Mouse (Mus musculus) megakaryocyte, adult 5-6 weeks (primary cell): ENCODE data around the gene Fbxl14. TPM values are rescaled to one million over a fixed set of nuclear protein-coding genes. Genes with fewer than 3 reads are reported as not detected.
A peak's percentile ranks its signal among the peaks of the same experiment; 100 is the strongest.
"Not testable (repeated sequence)": the region's sequence is repeated elsewhere in the genome, so short reads cannot be mapped to it uniquely, and the experiment has no call there.

Experiments
- ATAC-seq: 2 replicates; pipeline ENCODE4 v1.8.0; 2016; ENCODE audit warnings: mild to moderate bottlenecking, inconsistent platforms; ENCODE audit not compliant: poor library complexity, severe bottlenecking
- total RNA-seq, 2 experiments: library from RNA; stranded (forward) in 1 of 2; stranded (reverse) in 1 of 2; fragments of 153-499, 151-499 nt in 1 of 2; fragments of 221-1000, 200-1000 nt in 1 of 2; gene quantifications; 2 replicates each; pipeline versions ENCODE4 v1.2.3 to v1.2.4; 2015 to 2017

Gene Fbxl14
- total RNA-seq, 2 experiments from 2014 or later, result 38.4 to 40.1 TPM

- no peak for ATAC-seq
Measured at GRCm38 (mm10) chr6:119467785-119468059, 11.7 kb upstream of the Fbxl14 start.

GRCm38 (mm10) chr6:119470777-119471176 is 8.7 kb upstream of the Fbxl14 start:
- ATAC-seq, result peak; percentile 71

- ATAC-seq, result peak; percentile 50
Measured at GRCm38 (mm10) chr6:119472135-119472534, 7.3 kb upstream of the Fbxl14 start.

- ATAC-seq, result peak; percentile 56
Measured at GRCm38 (mm10) chr6:119472705-119473104, 6.8 kb upstream of the Fbxl14 start.

DNA sequence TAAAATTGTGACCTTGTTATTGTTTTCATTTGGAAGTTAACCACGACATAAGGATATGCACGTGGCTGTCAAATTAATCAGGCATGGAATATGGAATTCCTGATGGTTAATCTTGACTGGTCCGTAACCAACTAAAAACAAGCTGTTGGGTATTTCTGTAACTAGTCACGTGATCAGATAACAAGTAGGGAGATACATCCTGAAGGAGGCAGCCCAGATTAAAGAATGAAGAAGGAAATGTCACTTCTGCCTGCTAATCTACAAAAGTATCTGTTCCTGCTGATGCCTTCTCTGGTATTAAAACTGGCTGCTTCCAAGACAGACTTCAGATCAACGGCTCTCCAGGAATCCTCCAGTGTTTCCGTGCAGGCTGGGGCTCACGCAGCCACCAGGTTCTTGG is 6.0 kb upstream of the Fbxl14 start:
- no peak for ATAC-seq

DNA sequence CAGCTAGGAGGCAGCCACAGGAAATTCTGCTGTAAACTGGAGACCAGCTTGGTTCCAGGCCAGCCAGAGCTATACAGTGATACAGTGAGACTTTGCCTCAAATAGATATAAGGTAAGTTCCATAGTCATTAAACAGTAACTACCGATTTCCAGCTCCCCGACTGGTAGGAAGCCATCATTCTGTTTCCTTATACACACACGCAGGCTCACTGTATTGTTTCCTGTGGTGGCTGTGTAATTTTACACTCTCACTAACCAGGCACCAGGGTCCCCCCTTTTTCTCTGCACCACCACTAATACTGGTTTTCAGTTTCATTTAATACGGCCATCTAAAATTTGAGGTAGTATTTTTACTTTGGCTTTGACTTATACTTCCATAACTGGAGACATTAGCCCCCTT is 5.5 kb upstream of the Fbxl14 start:
- ATAC-seq, result no peak

- no peak for ATAC-seq
Measured at GRCm38 (mm10) chr6:119475988-119476387, 3.5 kb upstream of the Fbxl14 start.

DNA sequence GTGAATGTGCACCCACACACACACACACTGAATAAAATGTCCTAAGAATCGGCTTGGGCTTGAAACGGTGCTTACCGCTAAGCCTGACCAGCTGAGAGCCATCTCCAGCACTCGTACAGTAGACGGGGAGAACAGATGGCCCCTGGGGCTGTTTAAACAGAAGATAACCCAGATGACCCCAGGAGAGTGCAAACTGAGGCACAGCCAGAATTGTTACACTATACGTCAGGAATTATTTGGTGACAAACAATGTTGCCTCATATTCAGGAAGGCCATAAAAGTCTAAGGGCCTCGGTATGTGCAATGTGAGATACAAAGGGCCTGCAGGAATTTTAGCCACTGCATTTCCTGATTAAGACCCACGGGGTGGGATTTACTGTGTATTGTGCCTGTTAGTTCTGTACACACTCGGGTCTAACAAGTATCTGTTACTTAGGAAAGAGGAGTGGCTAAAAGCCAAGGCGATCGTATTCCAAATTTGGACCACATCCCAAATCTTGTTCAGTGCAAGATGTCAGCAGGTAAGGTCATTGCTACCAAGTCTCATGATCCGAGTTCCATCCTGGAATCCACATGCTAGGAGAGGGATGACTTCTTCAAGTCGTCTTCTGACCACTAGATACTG is 1.7 kb upstream of the Fbxl14 start:
- ATAC-seq, result no peak

DNA sequence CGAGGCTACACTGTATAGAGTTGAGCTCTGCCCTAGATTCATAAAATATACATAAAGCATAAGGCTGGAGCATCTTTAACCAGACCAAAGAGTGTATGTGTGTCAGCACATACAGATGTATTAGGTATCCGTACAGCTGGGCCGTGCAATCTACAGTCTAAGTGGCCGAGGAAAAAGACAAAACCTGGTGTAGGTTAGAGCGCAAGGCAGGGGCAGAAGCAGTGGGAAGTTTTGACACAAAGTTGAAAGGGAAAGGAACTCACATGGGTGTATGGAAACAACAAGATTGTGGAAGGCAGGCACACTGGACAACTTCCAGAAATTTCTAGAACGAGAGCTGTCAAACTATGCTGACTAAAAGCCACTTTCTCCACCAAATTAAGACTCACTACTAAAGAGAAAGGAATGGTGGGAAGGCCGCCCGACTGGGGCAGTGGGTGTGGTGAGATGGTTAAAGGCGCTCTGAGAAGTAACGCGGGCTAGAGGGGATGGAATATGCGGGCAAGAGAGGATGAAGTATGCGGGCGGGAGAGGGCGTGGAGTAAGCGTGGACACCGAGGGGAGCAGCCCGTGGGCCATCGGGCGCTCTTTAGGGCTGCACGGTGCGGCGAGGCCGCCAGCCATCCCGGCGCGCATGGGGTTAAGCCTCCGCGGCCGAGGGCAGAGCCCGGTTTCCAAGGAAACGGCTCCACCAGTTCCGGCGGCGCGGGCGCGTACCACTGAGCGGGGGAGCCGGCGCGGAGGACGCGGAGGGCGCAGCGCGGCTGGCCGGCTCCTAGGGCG is 717 bp upstream of the Fbxl14 start:
- ATAC-seq, result peak; percentile 71

DNA sequence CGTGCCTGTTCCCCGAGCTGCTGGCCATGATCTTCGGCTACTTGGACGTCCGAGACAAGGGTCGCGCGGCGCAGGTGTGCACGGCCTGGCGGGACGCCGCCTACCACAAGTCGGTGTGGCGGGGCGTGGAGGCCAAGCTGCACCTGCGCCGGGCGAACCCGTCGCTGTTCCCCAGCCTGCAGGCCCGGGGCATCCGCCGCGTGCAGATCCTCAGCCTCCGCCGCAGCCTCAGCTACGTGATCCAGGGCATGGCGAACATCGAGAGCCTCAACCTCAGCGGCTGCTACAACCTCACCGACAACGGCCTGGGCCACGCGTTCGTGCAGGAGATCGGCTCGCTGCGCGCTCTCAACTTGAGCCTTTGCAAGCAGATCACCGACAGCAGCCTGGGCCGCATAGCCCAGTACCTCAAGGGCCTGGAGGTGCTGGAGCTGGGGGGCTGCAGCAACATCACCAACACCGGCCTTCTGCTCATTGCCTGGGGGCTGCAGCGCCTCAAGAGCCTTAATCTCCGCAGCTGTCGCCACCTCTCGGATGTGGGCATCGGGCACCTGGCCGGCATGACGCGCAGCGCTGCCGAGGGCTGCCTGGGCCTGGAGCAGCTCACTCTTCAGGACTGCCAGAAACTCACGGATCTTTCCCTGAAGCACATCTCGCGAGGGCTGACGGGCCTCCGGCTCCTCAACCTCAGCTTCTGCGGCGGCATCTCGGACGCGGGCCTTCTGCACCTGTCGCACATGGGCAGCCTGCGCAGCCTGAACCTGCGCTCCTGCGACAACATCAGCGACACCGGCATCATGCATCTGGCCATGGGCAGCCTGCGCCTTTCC is 623 bp downstream of the Fbxl14 start:
- peak; percentile 28 for ATAC-seq

DNA sequence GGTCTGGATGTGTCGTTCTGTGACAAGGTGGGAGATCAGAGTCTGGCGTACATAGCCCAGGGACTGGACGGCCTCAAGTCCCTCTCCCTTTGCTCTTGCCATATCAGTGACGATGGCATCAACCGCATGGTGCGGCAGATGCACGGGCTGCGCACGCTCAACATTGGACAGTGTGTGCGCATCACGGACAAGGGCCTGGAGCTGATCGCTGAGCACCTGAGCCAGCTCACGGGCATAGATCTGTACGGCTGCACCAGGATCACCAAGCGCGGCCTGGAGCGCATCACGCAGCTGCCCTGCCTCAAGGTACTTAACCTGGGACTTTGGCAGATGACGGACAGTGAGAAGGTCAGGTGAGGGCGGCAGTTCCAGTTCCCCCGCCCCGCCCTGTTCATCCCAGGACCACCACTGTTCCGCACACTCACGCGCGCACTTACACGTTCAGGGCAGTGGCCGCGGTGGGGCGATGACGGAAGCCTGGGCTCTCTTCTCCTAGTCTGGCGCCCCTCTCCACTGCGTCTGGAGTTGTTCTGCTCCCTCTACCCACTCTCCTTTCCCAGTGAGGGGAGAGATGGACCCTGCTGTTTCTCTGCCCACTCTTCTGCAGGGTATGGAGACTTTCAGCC is 1.4 kb downstream of the Fbxl14 start:
- peak; percentile 20 for ATAC-seq

DNA sequence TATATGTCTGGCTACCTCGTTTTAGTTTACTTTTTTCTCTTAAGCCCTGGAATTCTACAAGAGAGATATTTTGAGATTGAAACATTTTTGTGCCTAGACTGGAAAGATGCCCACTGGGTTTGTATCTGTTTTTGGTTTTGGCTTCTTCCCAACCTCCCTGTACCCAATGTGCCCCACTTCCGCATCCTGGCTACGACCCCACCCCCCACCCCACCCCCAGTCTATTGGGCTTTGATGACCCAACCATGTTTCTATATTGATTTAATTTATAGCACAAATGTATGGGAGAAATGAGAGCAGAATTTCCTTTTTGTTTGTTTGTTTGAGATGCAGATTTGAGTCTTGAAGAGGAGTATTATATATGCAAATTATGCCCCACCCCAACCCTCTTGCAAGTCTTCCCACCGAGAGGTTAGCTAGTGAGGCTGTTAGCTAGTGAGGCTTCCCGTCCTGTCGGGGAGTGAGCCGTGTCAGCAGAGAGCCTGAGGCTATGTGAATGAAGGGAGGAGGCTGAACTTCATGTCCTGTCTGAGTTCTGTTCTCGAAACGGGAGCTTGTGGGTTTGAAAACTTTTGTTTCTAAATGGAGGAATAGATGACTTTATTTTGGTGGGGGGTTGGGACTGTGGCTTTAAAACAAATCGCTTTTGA is 2.4 kb downstream of the Fbxl14 start:
- not testable (repeated sequence) for ATAC-seq

GRCm38 (mm10) chr6:119482958-119483600 is 3.6 kb downstream of the Fbxl14 start:
- ATAC-seq, result no peak

GRCm38 (mm10) chr6:119485486-119485885 is 6.0 kb downstream of the Fbxl14 start:
- ATAC-seq, result no peak

GRCm38 (mm10) chr6:119486381-119487084 is 7.1 kb downstream of the Fbxl14 start:
- peak; percentile 57 for ATAC-seq

DNA sequence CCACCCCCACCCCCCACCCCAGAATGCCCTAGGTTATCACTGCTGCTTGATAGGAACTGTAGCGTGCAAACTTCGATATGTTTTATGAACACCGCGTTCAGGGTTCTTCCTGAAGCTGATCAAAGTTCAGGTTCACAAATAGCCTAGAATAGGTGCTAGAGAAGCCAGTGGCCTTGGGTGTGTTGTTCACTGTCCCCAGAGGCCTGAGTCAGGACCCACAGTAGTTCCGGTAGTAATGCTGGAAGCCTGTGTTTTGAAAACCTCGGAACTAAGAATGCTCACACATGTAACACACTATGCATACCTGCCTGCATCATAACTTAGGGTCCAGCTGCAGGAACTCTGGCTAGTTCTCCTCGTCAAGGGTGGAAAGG is 7.6 kb downstream of the Fbxl14 start:
- ATAC-seq, result no peak

- peak; percentile 42; the same call in 1 of the 2 replicates for ATAC-seq
Measured at GRCm38 (mm10) chr6:119487619-119488018, 8.2 kb downstream of the Fbxl14 start.

GRCm38 (mm10) chr6:119489765-119490164 is 10.3 kb downstream of the Fbxl14 start:
- 0 out of 2 replicates have a peak, but pooled peaks have one; percentile 33 for ATAC-seq

DNA sequence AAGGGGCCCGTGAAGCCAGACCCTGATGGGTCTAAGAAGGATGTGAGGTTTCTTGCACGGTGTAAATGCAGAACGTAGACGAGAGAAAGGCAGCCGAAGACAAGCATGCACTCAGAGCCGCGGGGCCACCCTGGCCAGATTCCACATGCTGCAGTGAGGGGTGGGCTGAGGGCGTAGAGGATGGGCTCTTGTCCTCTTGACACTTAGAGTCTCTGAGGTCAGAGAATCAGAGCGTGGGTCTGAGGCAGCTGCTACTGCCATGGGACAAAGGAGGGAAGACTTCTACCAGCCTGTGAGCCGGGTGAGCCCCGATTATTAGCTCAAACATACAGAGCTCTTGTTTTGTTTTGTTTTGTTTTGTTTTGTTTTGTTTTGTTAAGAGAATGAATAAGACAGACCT is 11.1 kb downstream of the Fbxl14 start:
- no peak for ATAC-seq

- ATAC-seq, result no peak
Measured at GRCm38 (mm10) chr6:119491006-119491405, 11.5 kb downstream of the Fbxl14 start.
